In the genomic region with DNA sequence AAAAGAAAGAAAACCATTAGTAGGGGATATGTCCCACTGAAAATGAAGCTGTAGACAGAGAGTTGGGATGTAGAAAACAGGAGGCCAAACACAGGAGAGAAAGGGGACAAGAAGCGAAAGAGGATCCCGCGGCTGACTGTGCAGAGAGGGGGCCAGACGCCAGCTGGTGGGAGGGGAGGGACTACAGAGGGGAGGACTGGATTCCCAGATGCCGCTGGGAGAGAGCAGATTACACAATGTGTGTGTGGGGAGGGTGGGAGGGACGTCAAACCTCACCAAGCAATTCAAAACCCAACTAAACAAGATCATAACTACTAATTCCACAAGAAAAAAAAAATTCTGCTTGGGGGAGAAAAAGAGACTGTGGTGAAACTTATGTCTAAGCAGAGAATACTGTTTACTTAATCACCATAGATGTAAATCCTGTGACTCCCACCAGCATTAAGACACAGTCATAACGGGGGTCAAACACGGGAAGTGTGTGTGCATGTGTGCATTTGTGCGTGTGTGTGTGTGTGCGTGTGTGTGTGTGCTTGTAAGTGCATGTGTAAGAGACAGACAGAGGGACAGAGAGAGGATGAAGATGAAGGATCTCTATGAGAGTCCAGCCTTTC, we compare ENCODE assay signal across 8 mouse cellular contexts. TPM values are rescaled to one million over a fixed set of nuclear protein-coding genes. Genes with fewer than 3 reads are reported as not detected.
DNase-seq lines count a peak whose midpoint lies in the region; ATAC-seq and TF ChIP-seq lines count a peak whose summit lies in the region.

No protein-coding gene starts in this region.

- H3K79me2 ChIP-seq in liver, adult 2 months (ENCODE audit: control insufficient read depth, insufficient read depth, low read length): no peaks in the 10 kb centered on the region

- no peak overlapping the region for H3K4me2 ChIP-seq in liver, embryonic 11.5 days

- H3K27me3 ChIP-seq in liver, adult 2 months (ENCODE audit: control insufficient read depth, insufficient read depth, low read length): no peaks in the 10 kb centered on the region
- 0 out of 2 replicates have a peak, but pooled peaks cover 3% of the 10 kb centered on the region for H3K27me3 ChIP-seq in liver, embryonic 11.5 days (replicated peaks; ENCODE audit: control insufficient read depth, insufficient read depth, low read length)

- DNase-seq in liver, adult 2 months (ENCODE audit: extremely low read depth, low read depth, low spot score): peak; percentile 79
- no peak for DNase-seq in liver, embryonic 11.5 days (ENCODE audit: low spot score)
- DNase-seq in heart, postnatal 36 days: peak; percentile 70 to 73
- peak; percentile 39 to 68 for DNase-seq in layer of hippocampus, postnatal 14 days (ENCODE audit: low spot score in 2 of 2)
- DNase-seq in mesoderm, embryonic 11.5 days (ENCODE audit: low read depth, low spot score): peak; percentile 50
- peak; percentile 72 to 83 for DNase-seq in urinary bladder, postnatal 4 days (ENCODE audit: low spot score in 2 of 2)
- no peak for DNase-seq in cerebellum, adult 18-20 months

- 0 out of 2 replicates have a peak, but pooled peaks have one; percentile 13 for TF ChIP-seq POLR2A in liver, adult 2 months (IDR thresholded peaks at IDR 0.05; ENCODE audit: extremely low read depth, insufficient read depth, low read length)
- TF ChIP-seq POLR2A in embryonic fibroblast, embryonic 13.5 days (IDR thresholded peaks at IDR 0.05; ENCODE audit: low read depth, low read length): peak; percentile 18; the same call in 1 of the 2 replicates

- 24% methylated on average over 10 of the region's 10 CpGs for WGBS in liver, adult 2 months
- WGBS in liver, embryonic 11.5 days: 39% methylated on average over 10 of the region's 10 CpGs

- H3K9me3 ChIP-seq in liver, embryonic 11.5 days (ENCODE audit: control insufficient read depth, low read length): no peaks in the 10 kb centered on the region

- H3K4me3 ChIP-seq in liver, adult 2 months (ENCODE audit: insufficient read depth, low read depth, low read length): peak overlapping the region; percentile 42
- no peak overlapping the region for H3K4me3 ChIP-seq in liver, embryonic 11.5 days (ENCODE audit: low read depth, low read length)
- no peak overlapping the region for H3K4me3 ChIP-seq in embryonic fibroblast, embryonic 13.5 days (ENCODE audit: insufficient read depth, low read length)

- no peak for TF ChIP-seq CTCF in liver, adult 2 months (IDR thresholded peaks at IDR 0.05; ENCODE audit: low read depth, low read length)
- no peak for TF ChIP-seq CTCF in embryonic fibroblast, embryonic 13.5 days (IDR thresholded peaks at IDR 0.05; ENCODE audit: borderline replicate concordance, insufficient read depth, low read length)

- H3K36me3 ChIP-seq in liver, adult 2 months (ENCODE audit: control insufficient read depth, insufficient read depth, low read length): no peaks in the 10 kb centered on the region
- no peaks in the 10 kb centered on the region for H3K36me3 ChIP-seq in liver, embryonic 11.5 days (ENCODE audit: control insufficient read depth, insufficient read depth, low read length)

- peaks cover 11% of the 10 kb centered on the region for H3K4me1 ChIP-seq in liver, adult 2 months (ENCODE audit: control insufficient read depth, insufficient read depth, low read length)
- H3K4me1 ChIP-seq in liver, embryonic 11.5 days (replicated peaks; ENCODE audit: control insufficient read depth, insufficient read depth, low read length): no peaks in the 10 kb centered on the region
- peaks cover 7% of the 10 kb centered on the region for H3K4me1 ChIP-seq in embryonic fibroblast, embryonic 13.5 days (ENCODE audit: control insufficient read depth, insufficient read depth, low read length)

- intact Hi-C loops in heart, postnatal 36 days (cut with DNase I): loop anchor here (2.0 kb wide), 1 partner anchor 27 kb away; the partner anchor contains the start of gene Zcchc24

- ATAC-seq in liver, embryonic 11.5 days (replicated peaks; ENCODE audit: low FRiP score): no peak

- H3K27ac ChIP-seq in liver, adult 2 months (replicated peaks; ENCODE audit: insufficient read depth, low read depth, low read length): peak overlapping the region; percentile 82
- H3K27ac ChIP-seq in liver, embryonic 11.5 days (ENCODE audit: low read depth, low read length): no peak overlapping the region
- H3K27ac ChIP-seq in embryonic fibroblast, embryonic 13.5 days (ENCODE audit: insufficient read depth, low read length): peak overlapping the region; percentile 70

- H3K9ac ChIP-seq in liver, adult 2 months (ENCODE audit: low read depth, low read length): peak overlapping the region; percentile 38; the same call in 1 of the 2 replicates
- no peak overlapping the region for H3K9ac ChIP-seq in liver, embryonic 11.5 days (ENCODE audit: low read depth, low read length)

RNA-seq across cellular contexts. Expression of gene Zcchc24, which starts 26.8 kb away (rescaled TPM):
- total RNA-seq in liver, adult 2 months (2014; rRNA removed): 27.3 and 28.7 TPM in 2 replicates
- 53.0 and 57.7 TPM in 2 replicates for polyA plus RNA-seq in liver, adult 2 months (2012; rRNA removed)
- 11.3 and 13.4 TPM in 2 replicates for polyA plus RNA-seq in liver, embryonic 11.5 days (2014; fragmentation: Nextera tagmentation; extraction: Ambion mirVana)
- 116 and 122 TPM in 2 replicates for polyA plus RNA-seq in embryonic fibroblast, embryonic 13.5 days (2011; ENCODE audit: insufficient read length, low read depth, missing spikeins)
- 10 to 100 TPM; 35.0 to 39.0 TPM for total RNA-seq in heart, postnatal 36 days (2021)
- total RNA-seq in layer of hippocampus, postnatal 14 days (2021): 10 to 100 TPM; 60.4 to 63.5 TPM

RNA-seq across cellular contexts. Expression of gene Anxa11, which starts 46.3 kb away (rescaled TPM):
- total RNA-seq in liver, adult 2 months (2014; rRNA removed): 11.7 and 14.5 TPM in 2 replicates
- polyA plus RNA-seq in liver, adult 2 months (2012; rRNA removed): 30.5 and 33.6 TPM in 2 replicates
- polyA plus RNA-seq in liver, embryonic 11.5 days (2014; fragmentation: Nextera tagmentation; extraction: Ambion mirVana): 13.1 and 16.5 TPM in 2 replicates
- polyA plus RNA-seq in embryonic fibroblast, embryonic 13.5 days (2011; ENCODE audit: insufficient read length, low read depth, missing spikeins): 29.5 and 31.7 TPM in 2 replicates
- total RNA-seq in heart, postnatal 36 days (2021): 10 to 100 TPM; 81.8 to 87.0 TPM
- 10 to 100 TPM; 35.6 to 44.5 TPM for total RNA-seq in layer of hippocampus, postnatal 14 days (2021)

Comparison
In these comparisons a context has a peak if more than half of its experiments do, and no peak if none do; other contexts are left out.
1. DNase-seq: peak in liver, adult 2 months (single experiment), heart, postnatal 36 days (2 of 2), layer of hippocampus, postnatal 14 days (2 of 2), mesoderm, embryonic 11.5 days (single experiment) and urinary bladder, postnatal 4 days (2 of 2); none in liver, embryonic 11.5 days (single experiment) and cerebellum, adult 18-20 months (0 of 2).